Mouse (Mus musculus) intestine, embryonic 16.5 days (tissue): ENCODE data around the gene Tmem211. TPM values are rescaled to one million over a fixed set of nuclear protein-coding genes. Genes with fewer than 3 reads are reported as not detected.

Source experiments
- ATAC-seq: fragments of 200-750 bp; cut with Nextera tagmentation; 2 replicates; pipeline ENCODE4 v1.8.0; 2017; ENCODE audit warnings: moderate TSS enrichment, moderate library complexity
- H3K27ac ChIP-seq: fragments of 300-500 bp; sonication (generic); 2 replicates; pipeline ENCODE4 v1.5.1; 2014; ENCODE audit warnings: mild to moderate bottlenecking, low read length
- H3K27me3 ChIP-seq: fragments of 300-500 bp; sonication (generic); replicated peaks from 2 replicates; pipeline ENCODE4 v1.6.1; 2014; ENCODE audit warnings: low read length, control low read depth, mixed read lengths; ENCODE audit not compliant: control insufficient read depth, insufficient read depth
- H3K36me3 ChIP-seq: fragments of 300-500 bp; sonication (generic); 2 replicates; pipeline ENCODE4 v1.6.1; 2014; ENCODE audit warnings: low read length, control low read depth; ENCODE audit not compliant: control insufficient read depth, insufficient read depth
- H3K4me1 ChIP-seq: fragments of 300-500 bp; sonication (generic); 2 replicates; pipeline ENCODE4 v1.6.1; 2014; ENCODE audit warnings: low read length, control low read depth, mixed read lengths; ENCODE audit not compliant: control insufficient read depth, insufficient read depth
- H3K4me2 ChIP-seq: fragments of 300-500 bp; sonication (generic); 2 replicates; pipeline ENCODE4 v1.6.1; 2014; ENCODE audit warnings: low read depth, low read length, control low read depth
- H3K4me3 ChIP-seq: fragments of 300-500 bp; sonication (generic); 2 replicates; pipeline ENCODE4 v1.5.1; 2014; ENCODE audit warnings: mild to moderate bottlenecking, low read length
- H3K9ac ChIP-seq: fragments of 300-500 bp; sonication (generic); 2 replicates; pipeline ENCODE4 v1.6.1; 2014; ENCODE audit warnings: low read depth, low read length
- H3K9me3 ChIP-seq: fragments of 300-500 bp; sonication (generic); 2 replicates; pipeline ENCODE4 v1.6.1; 2016; ENCODE audit warnings: low read length, control low read depth; ENCODE audit not compliant: control insufficient read depth
- WGBS: fragments of 180-500 bp; shearing (Covaris S2); extraction: QIAGEN DNeasy Blood & Tissue Kit; methylation state at CpG from one replicate; pipeline ENCODE4 v1.1.7; 2014; 5-methylcytosine and 5-hydroxymethylcytosine counted together
- polyA plus RNA-seq: library from polyadenylated mRNA; unstranded; fragments of >200 nt; fragmentation: Nextera tagmentation; extraction: Ambion mirVana; gene quantifications from 2 replicates; pipeline ENCODE4 v1.2.1, GENCODE M21; 2015

The Tmem211 gene
- polyA plus RNA-seq, result 0.13 and 0.28 TPM in 2 replicates

GRCm38 (mm10) chr5:113226632-113227102 lies at the start of gene Tmem211:
TSS of gene Tmem211 (plus strand) at chr5:113226909.
- under 1% methylated on average over 13 of the region's 13 CpGs for WGBS
- ATAC-seq, result peak; percentile 75
- peaks cover 16% of the 10 kb centered on the region for H3K4me1 ChIP-seq
- peak within 1 kb of the TSS; percentile 35 for H3K27ac ChIP-seq
- H3K4me3 ChIP-seq, result peak within 1 kb of the TSS; percentile 33
- H3K27me3 ChIP-seq, result no peaks in the 10 kb centered on the region
- H3K9ac ChIP-seq, result peak within 1 kb of the TSS; percentile 66
- no peaks in the 10 kb centered on the region for H3K9me3 ChIP-seq
- H3K36me3 ChIP-seq, result no peaks in the 10 kb centered on the region
- H3K4me2 ChIP-seq, result peak within 1 kb of the TSS; percentile 59

DNA sequence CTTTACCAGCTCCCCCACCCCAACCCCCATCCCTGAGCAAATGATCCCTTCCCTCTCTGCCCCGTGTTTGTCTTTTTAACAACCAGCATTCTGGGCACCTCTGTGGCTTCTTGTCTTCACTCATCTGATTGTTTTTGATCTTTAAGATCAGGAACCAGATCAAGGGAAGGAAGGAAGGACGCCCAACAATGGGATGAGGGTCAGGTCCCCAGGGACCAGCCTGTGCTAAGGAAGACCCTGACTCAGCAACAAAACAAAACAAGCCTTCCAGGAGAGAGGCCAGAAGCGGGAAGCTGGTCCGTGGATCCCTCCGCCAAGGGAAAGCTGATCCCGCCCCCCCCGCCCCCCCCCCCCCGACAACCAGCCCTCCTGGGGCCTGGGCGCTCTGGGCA lies 47.3 kb upstream of the Tmem211 start:
- peak overlapping the region; percentile 66 for H3K9ac ChIP-seq
- peak overlapping the region; percentile 52 for H3K4me2 ChIP-seq

GRCm38 (mm10) chr5:113179843-113180682 lies 46.6 kb upstream of the Tmem211 start:
- peak overlapping the region; percentile 66 for H3K9ac ChIP-seq
- peaks cover 23% of the 10 kb centered on the region for H3K4me1 ChIP-seq
- H3K9me3 ChIP-seq, result no peaks in the 10 kb centered on the region
- no peaks in the 10 kb centered on the region for H3K36me3 ChIP-seq
- H3K4me3 ChIP-seq, result peak overlapping the region; percentile 31
- peak overlapping the region; percentile 52 for H3K4me2 ChIP-seq
- no peaks in the 10 kb centered on the region for H3K27me3 ChIP-seq
- 3% methylated on average over 26 of the region's 30 CpGs for whole genome bisulfite sequencing
- H3K27ac ChIP-seq, result peak overlapping the region; percentile 92
- peak; percentile 85 for ATAC-seq

More for the DNA sequence above, 47.3 kb upstream of the Tmem211 start:
- Histone ChIP-seq H3K36me3 (no peaks in the 10 kb centered on the region), H3K4me3 (peak overlapping the region; percentile 31), H3K27me3 (no peaks in the 10 kb centered on the region), H3K27ac (peak overlapping the region; percentile 92), H3K4me1 (peaks cover 23% of the 10 kb centered on the region), H3K9me3 (no peaks in the 10 kb centered on the region)
- 19% methylated on average over 5 of the region's 9 CpGs for WGBS
- no peak for ATAC-seq

DNA sequence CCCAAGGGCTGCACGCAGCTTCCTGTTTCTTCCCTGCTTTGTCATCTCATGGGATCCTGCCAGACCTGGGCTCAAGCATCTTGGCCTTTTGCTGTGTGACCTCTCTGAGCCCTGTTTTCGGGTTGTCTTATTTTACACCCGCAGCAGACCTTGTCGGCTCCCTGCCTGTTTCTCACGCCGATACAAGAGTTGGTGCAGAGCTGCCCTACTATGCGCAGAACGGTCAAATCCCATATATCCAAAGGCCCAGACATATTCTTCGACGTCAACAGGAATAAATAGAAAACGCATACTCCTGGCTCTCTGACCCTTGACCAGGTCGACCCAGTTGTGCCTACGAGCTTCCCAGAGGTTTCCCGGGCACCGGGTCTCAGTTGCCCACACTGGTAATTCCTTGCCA lies 46.0 kb upstream of the Tmem211 start:
- peak overlapping the region; percentile 31 for H3K4me3 ChIP-seq
- ATAC-seq, result no peak

DNA sequence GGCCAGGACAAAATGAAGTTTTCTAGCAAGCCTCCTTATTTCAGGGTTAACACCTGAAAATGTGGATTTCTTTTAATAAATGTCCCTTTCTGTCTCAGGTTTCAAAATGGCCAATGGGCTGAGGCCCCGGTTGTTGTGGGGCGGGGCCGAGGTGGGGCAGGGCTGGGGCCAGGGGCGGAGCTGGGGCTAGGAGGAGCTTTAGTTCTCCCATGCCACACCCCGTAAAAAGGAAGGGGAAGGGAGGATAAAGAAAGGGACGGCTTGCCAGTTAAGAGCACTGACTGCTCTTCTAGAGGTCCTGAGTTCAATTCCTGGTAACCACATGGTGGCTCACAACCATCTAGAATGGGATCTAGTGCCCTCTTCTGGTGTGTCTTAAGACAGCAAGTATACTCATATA lies 45.3 kb upstream of the Tmem211 start:
- Histone ChIP-seq H3K36me3 (no peaks in the 10 kb centered on the region), H3K27me3 (no peaks in the 10 kb centered on the region), H3K9me3 (no peaks in the 10 kb centered on the region), H3K4me3 (no peak overlapping the region), H3K4me1 (peaks cover 23% of the 10 kb centered on the region), H3K27ac (no peak overlapping the region), H3K4me2 (no peak overlapping the region), H3K9ac (no peak overlapping the region)
- 37% methylated on average over 6 of the region's 6 CpGs for WGBS
- peak; percentile 34; the same call in 1 of the 2 replicates for ATAC-seq

More for the DNA sequence above, 46.0 kb upstream of the Tmem211 start:
- no peaks in the 10 kb centered on the region for H3K27me3 ChIP-seq
- peak overlapping the region; percentile 66 for H3K9ac ChIP-seq
- peak overlapping the region; percentile 92 for H3K27ac ChIP-seq
- H3K9me3 ChIP-seq, result no peaks in the 10 kb centered on the region
- H3K4me2 ChIP-seq, result peak overlapping the region; percentile 52
- no peaks in the 10 kb centered on the region for H3K36me3 ChIP-seq
- peaks cover 23% of the 10 kb centered on the region for H3K4me1 ChIP-seq
- 75% methylated on average over 15 of the region's 15 CpGs for WGBS

GRCm38 (mm10) chr5:113190558-113190957 lies 36.2 kb upstream of the Tmem211 start:
- no peaks in the 10 kb centered on the region for H3K9me3 ChIP-seq
- no peak overlapping the region for H3K27ac ChIP-seq
- H3K27me3 ChIP-seq, result no peaks in the 10 kb centered on the region
- WGBS, result 60% methylated on average over 14 of the region's 14 CpGs
- no peak overlapping the region for H3K4me3 ChIP-seq
- no peak overlapping the region for H3K4me2 ChIP-seq
- no peaks in the 10 kb centered on the region for H3K4me1 ChIP-seq
- H3K9ac ChIP-seq, result no peak overlapping the region; the same call in 1 of the 2 replicates
- ATAC-seq, result no peak
- peaks cover 4% of the 10 kb centered on the region; the same call in 1 of the 2 replicates for H3K36me3 ChIP-seq

DNA sequence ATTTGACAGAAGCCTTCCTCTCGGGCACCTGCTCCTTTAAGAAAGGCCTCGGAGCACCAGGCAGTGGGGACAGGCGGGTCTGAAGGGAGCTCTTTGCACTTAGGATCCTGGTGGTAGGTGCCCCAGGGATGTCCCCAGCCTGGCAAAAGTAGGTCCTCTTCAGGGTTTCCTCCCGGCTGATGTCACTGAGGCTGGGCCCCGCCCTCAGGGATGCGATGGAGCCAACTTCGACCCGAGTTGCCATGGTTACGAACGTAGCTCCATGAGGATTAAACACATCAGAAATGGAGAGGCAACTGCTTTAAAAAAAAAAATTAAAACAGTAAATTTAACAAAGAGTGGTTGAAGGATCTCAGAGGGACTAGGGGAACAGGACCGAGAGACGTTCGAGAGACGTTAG lies 34.8 kb upstream of the Tmem211 start:
- no peak overlapping the region for H3K27ac ChIP-seq
- no peak overlapping the region for H3K9ac ChIP-seq
- H3K27me3 ChIP-seq, result no peaks in the 10 kb centered on the region
- no peak overlapping the region for H3K4me2 ChIP-seq
- peaks cover 3% of the 10 kb centered on the region; the same call in 1 of the 2 replicates for H3K36me3 ChIP-seq
- H3K9me3 ChIP-seq, result no peaks in the 10 kb centered on the region
- 63% methylated on average over 14 of the region's 14 CpGs for WGBS
- no peak overlapping the region for H3K4me3 ChIP-seq
- no peaks in the 10 kb centered on the region for H3K4me1 ChIP-seq
- no peak for ATAC-seq

DNA sequence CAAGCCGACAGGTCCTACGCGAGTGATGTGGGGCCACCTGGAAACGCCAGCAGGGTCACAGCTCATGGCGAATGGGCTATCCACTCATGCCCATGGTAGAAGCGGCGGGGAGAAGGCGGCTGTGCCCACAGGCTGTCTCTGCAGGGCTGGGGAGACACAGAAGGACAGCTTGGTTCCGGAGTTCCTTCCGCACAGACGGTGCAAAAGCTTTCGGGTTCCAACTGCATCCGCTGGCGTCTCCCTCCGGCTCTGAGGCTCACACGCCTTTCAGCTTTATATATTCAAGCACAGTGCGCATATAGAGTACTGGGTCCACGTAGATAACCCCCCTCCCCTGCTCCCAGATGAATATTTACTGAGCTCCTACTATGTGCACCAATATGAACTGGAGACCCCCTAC lies 32.9 kb upstream of the Tmem211 start:
- H3K27me3 ChIP-seq, result no peaks in the 10 kb centered on the region
- 94% methylated on average over 18 of the region's 18 CpGs for WGBS

GRCm38 (mm10) chr5:113195451-113195850 lies 31.3 kb upstream of the Tmem211 start:
- Histone ChIP-seq H3K9me3 (no peaks in the 10 kb centered on the region), H3K4me2 (no peak overlapping the region), H3K4me1 (peaks cover 14% of the 10 kb centered on the region), H3K27me3 (no peaks in the 10 kb centered on the region), H3K36me3 (no peaks in the 10 kb centered on the region), H3K9ac (no peak overlapping the region), H3K27ac (no peak overlapping the region), H3K4me3 (no peak overlapping the region)
- no peak for ATAC-seq
- 85% methylated on average over 12 of the region's 12 CpGs for WGBS

More for the DNA sequence above, 32.9 kb upstream of the Tmem211 start:
- H3K36me3 ChIP-seq, result no peaks in the 10 kb centered on the region
- H3K9me3 ChIP-seq, result no peaks in the 10 kb centered on the region
- no peak for ATAC-seq
- no peak overlapping the region for H3K27ac ChIP-seq
- H3K4me3 ChIP-seq, result no peak overlapping the region
- no peak overlapping the region for H3K9ac ChIP-seq
- H3K4me1 ChIP-seq, result peaks cover 8% of the 10 kb centered on the region
- H3K4me2 ChIP-seq, result no peak overlapping the region
